Mouse (Mus musculus): ENCODE measurements around the gene Mcrs1.
"Not testable (repeated sequence)": the region's sequence is repeated elsewhere in the genome, so short reads cannot be mapped to it uniquely, and the experiment has no call there.

The Mcrs1 gene

DNA sequence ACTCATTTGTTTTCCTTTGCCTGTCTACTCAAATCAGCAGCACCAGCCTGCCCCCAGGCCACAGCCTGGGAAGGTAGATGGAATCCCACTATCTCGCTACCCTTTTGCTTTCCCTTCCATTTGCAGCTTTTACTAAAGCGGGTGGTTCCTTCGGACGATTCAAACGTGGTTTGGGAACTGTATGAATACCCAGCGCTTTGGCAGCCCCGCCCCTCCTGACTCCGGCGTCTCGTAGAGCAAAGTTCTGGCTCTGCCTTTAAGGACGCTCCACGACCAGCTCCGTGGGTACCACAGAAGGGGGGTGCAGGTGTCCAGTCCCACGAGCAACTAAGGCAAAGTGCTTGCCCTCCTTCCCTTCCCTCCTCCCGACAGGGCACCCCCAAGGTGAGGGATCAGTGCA, 650 bp downstream of the Mcrs1 start:
- DNase-seq (ENCODE audit: low spot score): not testable (repeated sequence)

- DNase-seq (ENCODE audit: low spot score): no peak
Observed at GRCm38 (mm10) chr15:99249938-99250337, 1.8 kb downstream of the Mcrs1 start.

- no peak for DNase-seq (ENCODE audit: low spot score)
Observed at GRCm38 (mm10) chr15:99248972-99249371, 2.8 kb downstream of the Mcrs1 start.

GRCm38 (mm10) chr15:99246736-99247135, 5.0 kb downstream of the Mcrs1 start:
- DNase-seq (ENCODE audit: low spot score): not testable (repeated sequence)

DNA sequence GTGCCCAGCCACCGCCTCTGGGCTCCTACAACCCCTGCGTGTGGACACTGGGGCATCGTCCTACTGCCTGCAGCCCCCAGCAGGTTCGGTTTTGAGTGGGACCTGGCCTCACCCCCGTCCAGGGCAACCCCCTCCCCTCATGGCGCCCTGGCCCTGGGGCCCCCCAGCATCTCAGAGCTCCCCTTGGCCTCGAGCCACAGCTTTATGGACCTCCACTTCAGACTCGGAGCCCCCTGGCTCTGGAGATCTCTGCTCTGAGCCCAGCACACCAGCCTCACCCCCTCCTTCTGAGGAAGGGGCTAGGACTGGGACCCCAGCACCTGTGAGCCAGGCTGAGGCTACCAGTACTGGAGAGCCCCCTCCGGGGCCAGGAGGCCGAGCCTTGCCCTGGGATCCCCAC, 9.7 kb downstream of the Mcrs1 start:
- no peak for DNase-seq (ENCODE audit: low spot score)

DNA sequence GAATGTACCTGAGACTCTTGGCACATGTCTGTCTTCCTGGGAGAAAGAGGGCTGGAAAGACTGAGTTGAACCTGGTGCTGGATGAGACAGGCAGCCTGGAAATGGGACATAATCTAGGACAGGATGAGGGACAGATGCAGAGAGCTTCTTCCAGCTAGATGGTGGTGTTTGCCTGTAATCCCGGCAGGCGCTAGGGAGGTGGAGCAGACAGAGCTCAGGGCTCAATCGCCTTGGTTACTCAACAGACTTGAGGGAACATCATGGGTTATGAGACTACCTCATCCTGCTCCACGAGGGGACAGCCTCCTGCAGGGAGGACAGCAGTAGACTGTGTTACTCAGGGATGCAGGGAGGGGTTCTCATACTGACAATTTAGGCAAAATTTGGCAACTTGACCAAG, 10.5 kb downstream of the Mcrs1 start:
- DNase-seq (ENCODE audit: low spot score): no peak

DNA sequence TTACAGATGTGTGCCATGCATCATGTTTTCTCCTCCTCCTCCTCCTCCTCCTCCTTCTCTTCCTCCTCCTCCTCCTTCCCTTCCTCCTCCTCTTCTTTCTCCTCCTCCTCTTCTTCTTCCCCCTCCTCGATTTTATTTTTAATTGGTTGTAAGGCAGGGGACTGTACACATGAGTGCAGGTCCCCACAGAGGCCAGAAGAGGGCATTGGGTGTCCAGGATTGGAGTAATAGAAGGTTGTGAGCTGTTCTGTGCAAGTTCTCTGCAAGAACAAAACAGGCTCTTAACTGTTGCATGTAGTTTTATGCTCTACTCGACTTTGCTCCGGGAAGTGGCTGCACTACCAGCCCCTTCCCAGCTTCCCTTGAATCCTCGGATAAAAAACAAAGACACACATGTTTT, 11.6 kb downstream of the Mcrs1 start:
- no peak for DNase-seq (ENCODE audit: low spot score)

- DNase-seq (ENCODE audit: low spot score): no peak
Observed at GRCm38 (mm10) chr15:99238006-99238405, 13.8 kb downstream of the Mcrs1 start.

DNA sequence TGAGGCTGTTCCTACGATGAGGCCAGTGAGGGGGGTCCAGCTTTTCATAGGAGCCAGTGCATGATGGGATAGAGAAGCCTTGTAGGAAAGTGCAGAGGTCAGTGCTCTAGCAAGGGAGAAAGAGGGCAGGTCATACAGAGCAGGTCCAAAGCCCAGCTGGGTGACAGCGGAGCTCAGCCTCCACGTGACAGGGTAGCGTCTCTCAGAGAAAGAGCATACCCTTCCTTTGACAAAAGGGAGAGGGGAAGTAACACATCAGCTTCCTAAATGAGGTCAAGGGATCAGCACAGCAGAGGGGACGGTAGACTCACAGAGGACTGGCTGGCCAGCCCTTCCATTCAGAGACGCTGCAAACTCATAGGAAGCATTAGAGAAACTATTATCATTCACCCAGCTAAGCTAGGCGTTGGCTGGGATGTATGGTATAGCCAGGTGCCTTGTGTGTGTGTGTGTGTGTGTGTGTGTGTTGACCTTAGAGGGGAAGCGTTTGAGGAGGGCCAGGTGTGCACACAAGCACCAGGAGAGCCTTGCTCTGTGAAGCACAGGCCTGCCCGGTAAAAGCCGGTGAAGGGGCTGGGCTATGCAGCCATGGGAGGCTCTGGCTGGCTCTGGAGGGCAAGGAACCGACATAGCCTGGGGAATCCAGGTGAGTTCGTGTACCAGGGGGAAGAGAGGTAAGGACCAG, 17.3 kb downstream of the Mcrs1 start:
- no peak for DNase-seq (ENCODE audit: low spot score)

- no peak for DNase-seq (ENCODE audit: low spot score)
Observed at GRCm38 (mm10) chr15:99233719-99234118, 18.0 kb downstream of the Mcrs1 start.

- no peak for DNase-seq (ENCODE audit: low spot score)
Observed at GRCm38 (mm10) chr15:99231998-99232397, 19.8 kb downstream of the Mcrs1 start.

GRCm38 (mm10) chr15:99226090-99226489, 25.7 kb downstream of the Mcrs1 start:
- DNase-seq (ENCODE audit: low spot score): no peak

DNA sequence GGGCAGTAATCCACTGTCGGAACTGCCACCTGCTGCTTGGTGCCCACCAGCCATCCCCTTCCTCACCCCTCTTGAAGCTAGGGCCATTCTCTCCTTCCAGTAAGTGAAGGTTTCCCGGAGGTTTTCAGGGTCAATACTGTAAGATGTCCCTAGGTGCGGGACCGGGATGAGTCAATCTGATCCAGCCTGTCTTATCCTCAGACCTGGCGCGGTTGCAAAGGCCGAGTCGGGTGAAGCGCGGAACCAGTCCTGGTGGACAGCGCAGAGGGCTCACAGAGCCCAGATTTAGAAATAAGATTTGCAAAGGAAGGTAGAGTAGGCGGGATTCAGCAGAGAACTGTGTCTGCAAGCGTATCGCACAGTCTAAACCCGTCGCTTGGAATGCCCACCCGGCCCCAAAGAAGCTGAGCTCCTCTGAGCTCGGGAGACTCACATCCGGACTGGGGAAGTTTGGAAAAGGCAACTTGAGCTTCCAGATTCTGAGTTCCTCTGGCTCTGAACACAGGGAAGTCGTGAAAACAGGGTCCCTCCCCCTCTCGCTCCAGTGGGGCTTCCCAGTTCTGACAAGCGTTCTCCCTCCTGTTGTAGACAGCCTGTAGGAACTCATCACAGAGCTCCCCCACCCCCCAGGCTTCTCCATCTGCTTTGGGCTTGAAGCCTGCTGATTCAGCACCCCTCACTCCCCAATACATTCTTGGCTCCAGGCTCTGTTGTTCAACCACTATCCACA, 26.5 kb downstream of the Mcrs1 start:
- no peak for DNase-seq (ENCODE audit: low spot score)

DNA sequence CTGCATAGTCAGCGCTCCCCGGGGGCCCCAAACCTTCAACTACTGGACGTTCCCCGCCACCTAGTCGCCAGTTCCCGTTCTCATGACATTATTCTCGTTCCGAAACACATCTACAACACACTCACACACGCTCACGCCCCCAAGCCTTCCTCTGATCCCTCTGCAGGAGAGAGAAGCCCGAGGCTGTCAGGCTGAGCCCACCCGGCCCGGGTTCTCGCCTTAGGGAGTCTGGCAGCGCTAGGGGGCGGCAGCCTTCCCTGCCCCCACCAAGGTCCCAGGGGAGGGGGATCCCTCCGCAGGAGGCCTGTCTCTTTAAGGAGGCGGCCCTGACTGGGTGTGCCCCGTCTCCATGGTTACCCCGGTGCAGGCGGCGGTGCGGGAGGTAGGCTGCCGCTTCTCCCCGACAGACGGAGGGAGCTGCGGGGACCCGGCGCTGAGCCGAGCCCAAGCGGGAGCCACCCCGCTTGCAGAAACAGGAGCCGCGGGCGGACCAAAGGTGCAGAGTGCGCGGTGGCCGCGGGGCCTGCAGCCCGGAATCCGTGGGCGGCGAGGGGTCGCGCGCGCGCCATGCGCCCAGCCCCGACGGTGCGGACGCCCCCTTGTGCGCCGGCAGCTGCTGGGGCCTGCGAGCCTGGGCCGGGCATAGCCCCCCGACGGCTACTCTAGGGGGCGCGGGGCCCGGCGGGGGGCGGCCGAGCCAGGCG, 27.4 kb downstream of the Mcrs1 start, which contains the start of gene Kcnh3:
Kcnh3 (plus strand) TSS at position 654 of the 704 bp plus-strand sequence.
- DNase-seq (ENCODE audit: low spot score): peak; percentile 53

- DNase-seq (ENCODE audit: low spot score): peak; percentile 29
Observed at GRCm38 (mm10) chr15:99223585-99224207, 28.1 kb downstream of the Mcrs1 start.

DNA sequence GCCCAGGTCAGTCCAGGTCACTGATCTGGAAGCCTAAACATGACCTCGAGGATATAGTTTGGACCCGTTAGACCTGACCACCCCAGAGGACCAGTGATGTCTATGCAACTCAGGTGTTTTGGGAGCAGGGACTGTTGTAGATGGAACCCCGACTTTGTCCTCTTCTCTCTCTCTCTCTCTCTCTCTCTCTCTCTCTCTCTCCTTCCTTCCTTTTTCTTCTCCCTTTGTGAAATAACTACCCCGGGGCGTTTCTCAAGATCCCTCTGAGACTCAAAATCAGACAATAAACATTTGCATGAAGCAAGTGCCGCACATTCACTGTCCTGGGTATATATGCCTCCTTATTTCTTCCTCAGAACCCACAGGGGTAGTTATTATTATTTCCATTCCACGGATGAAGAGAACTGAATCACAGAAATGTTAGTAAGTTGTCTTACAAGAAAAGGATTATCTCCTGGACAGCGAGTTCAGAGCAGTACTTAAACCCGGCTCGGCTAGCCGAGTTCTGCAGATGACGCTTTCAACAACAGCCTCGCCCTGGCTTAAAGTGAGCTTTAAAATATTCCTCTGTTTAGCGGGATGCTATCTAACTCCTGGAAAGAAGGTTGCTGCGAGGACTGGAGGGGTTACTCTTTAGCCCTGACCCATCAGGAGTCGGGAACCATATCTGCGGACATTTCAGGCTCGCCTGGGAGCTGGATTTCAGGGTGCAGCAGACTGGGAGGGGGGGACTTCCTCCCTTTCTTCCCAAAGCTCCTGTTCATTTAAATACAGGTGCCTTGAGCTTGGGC, 28.8 kb downstream of the Mcrs1 start:
- no peak for DNase-seq (ENCODE audit: low spot score)

- no peak for DNase-seq (ENCODE audit: low spot score)
Observed at GRCm38 (mm10) chr15:99221315-99221952, 30.3 kb downstream of the Mcrs1 start.

GRCm38 (mm10) chr15:99217630-99218029, 34.1 kb downstream of the Mcrs1 start:
- no peak for DNase-seq (ENCODE audit: low spot score)

DNA sequence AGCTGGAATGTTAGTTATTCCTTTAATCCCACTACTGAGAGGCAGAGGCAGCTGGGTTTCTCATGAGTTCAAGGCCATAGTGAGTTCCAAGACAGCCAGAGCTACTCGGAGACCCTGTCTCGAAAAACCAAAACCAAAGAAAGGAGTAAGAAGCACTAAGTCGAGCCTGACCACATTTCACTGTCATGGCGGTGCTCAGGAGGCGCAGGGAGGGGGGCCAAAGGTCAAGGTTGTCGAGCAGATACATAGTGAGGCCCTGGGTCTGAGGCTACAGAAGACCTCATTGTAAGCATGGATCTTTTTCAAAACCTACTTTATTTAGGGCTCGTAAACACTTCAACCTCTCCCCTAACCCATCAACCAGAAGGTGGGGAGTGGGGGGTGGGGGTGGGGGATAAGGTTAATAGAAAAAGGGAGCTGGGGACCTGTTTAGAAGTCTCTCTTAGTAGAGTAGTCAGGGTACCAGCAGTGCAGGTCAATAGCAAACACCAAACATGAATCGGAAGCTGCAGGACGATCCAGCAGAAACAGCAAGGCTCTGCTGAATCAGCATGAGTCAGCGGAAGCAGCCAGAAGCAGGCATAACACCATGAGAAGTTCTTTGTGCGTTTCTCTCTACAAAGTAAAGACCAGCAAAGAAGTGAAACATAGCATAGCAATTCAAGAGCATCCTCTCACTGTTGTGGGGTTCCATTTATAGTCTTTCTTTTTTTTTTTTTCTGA, 35.9 kb downstream of the Mcrs1 start:
- no peak for DNase-seq (ENCODE audit: low spot score)

DNA sequence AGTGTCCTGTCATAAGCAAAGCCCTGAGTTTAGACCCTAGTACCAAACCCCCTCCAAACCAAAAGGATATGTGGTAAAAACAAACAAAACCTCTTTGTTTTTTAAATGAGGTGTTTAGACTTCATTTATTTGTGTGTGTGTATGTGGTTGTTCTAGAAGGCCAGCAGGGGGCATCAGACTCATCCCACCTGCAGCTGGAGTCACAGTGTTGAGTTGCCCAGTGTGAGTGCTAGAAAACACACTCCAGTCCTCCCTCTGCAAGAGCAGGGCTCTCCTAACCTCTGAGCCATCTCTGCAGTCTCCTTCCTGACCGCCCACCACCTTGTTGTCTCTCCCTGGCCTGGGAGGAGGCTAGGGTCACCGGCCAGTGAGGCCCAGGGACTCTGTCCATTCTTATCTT, 36.8 kb downstream of the Mcrs1 start:
- no peak for DNase-seq (ENCODE audit: low spot score)

- no peak for DNase-seq (ENCODE audit: low spot score)
Observed at GRCm38 (mm10) chr15:99213183-99213582, 38.6 kb downstream of the Mcrs1 start.
